Mouse (Mus musculus) stomach, postnatal 0 days (tissue): ENCODE measurements around the gene Rnf141.

Experiments used
- CTCF ChIP-seq: IDR thresholded peaks from 2 replicates; pipeline ENCODE4 v1.5.1; 2016; ENCODE audit warnings: antibody characterized with exemption, low read depth, mild to moderate bottlenecking, moderate library complexity
- EP300 ChIP-seq: optimal IDR thresholded peaks from 2 replicates; pipeline ENCODE3; 2016; ENCODE audit warnings: antibody characterized with exemption

GRCm38 (mm10) chr7:110751634-110752033, 92.6 kb downstream of the Rnf141 start:
- TF ChIP-seq CTCF (no peak), EP300 (no peak)
